Mouse (Mus musculus): ENCODE measurements around the gene Calhm5. TPM values are rescaled to one million over a fixed set of nuclear protein-coding genes. Genes with fewer than 3 reads are reported as not detected.

Calhm5 gene
- polyA plus RNA-seq (2012; rRNA removed; ENCODE audit: low replicate concordance): 0.07 and 0.09 TPM in 2 replicates

GRCm38 (mm10) chr10:34096418-34096883 lies at the start of gene Calhm5:
Gene Calhm5 (minus strand): TSS chr10:34096519.

GRCm38 (mm10) chr10:34127392-34128378 lies 31.4 kb upstream of the Calhm5 start, which contains the start of gene Calhm6:
Gene Calhm6 (minus strand): TSS chr10:34127984.

GRCm38 (mm10) chr10:34044210-34044609 lies 52.1 kb downstream of the Calhm5 start, which contains the start of gene Calhm4:
Gene Calhm4 (minus strand): TSS chr10:34044310.

Other genes starting within 250 kb of the Calhm5 start
- not detected in 2 replicates for gene Sult3a1, start 238.8 kb downstream of the Calhm5 start, polyA plus RNA-seq (2012; rRNA removed; ENCODE audit: low replicate concordance)
- gene Rsph4a, start 191.4 kb downstream of the Calhm5 start, polyA plus RNA-seq (2012; rRNA removed; ENCODE audit: low replicate concordance): 0.05 TPM in 1 of 2 replicates, not detected in the other
- 1.5 and 2.0 TPM in 2 replicates for gene Zup1, start 145.2 kb downstream of the Calhm5 start, polyA plus RNA-seq (2012; rRNA removed; ENCODE audit: low replicate concordance)
- 29.9 and 45.7 TPM in 2 replicates for gene Rwdd1, start 76.9 kb downstream of the Calhm5 start, polyA plus RNA-seq (2012; rRNA removed; ENCODE audit: low replicate concordance)
- gene Trappc3l, start 58.9 kb downstream of the Calhm5 start, polyA plus RNA-seq (2012; rRNA removed; ENCODE audit: low replicate concordance): not detected in 2 replicates
- gene Calhm4, start 52.2 kb downstream of the Calhm5 start, polyA plus RNA-seq (2012; rRNA removed; ENCODE audit: low replicate concordance): not detected in 2 replicates
- gene Calhm6, start 31.5 kb upstream of the Calhm5 start, polyA plus RNA-seq (2012; rRNA removed; ENCODE audit: low replicate concordance): 1.6 and 3.3 TPM in 2 replicates
- 0.51 and 2.0 TPM in 2 replicates for gene Dse, start 111.2 kb upstream of the Calhm5 start, polyA plus RNA-seq (2012; rRNA removed; ENCODE audit: low replicate concordance)
- 8.6 and 16.1 TPM in 2 replicates for gene Tspyl1, start 185.7 kb upstream of the Calhm5 start, polyA plus RNA-seq (2012; rRNA removed; ENCODE audit: low replicate concordance)
- gene Tspyl4, start 200.9 kb upstream of the Calhm5 start, polyA plus RNA-seq (2012; rRNA removed; ENCODE audit: low replicate concordance): 0.74 and 1.5 TPM in 2 replicates